Mouse (Mus musculus) gastrocnemius, postnatal 25 days (tissue): ENCODE measurements around the gene Nid2. TPM values are rescaled to one million over a fixed set of nuclear protein-coding genes. Genes with fewer than 3 reads are reported as not detected.

Source experiments
- DNase-seq: peaks from one replicate; pipeline ENCODE4 v3.0.0; 2022
- total RNA-seq, 2 experiments: library from RNA; stranded (reverse); gene quantifications; 1 replicate in 1 of 2; 2 replicates in 1 of 2; pipeline ENCODE4 v1.2.3; 2021

Nid2 gene
- total RNA-seq, 2 experiments from 2014 or later: 13.5 to 14.9 TPM

- no peak for DNase-seq
Measured at GRCm38 (mm10) chr14:19785797-19786588, 34.9 kb downstream of the Nid2 start.

- DNase-seq: no peak
Measured at GRCm38 (mm10) chr14:19788443-19788842, 37.4 kb downstream of the Nid2 start.

- DNase-seq: no peak
Measured at GRCm38 (mm10) chr14:19794881-19795280, 43.8 kb downstream of the Nid2 start.

- DNase-seq: no peak
Measured at GRCm38 (mm10) chr14:19796541-19797304, 45.7 kb downstream of the Nid2 start.

- DNase-seq: no peak
Measured at GRCm38 (mm10) chr14:19800485-19800884, 49.4 kb downstream of the Nid2 start.

GRCm38 (mm10) chr14:19801474-19802215 is 50.6 kb downstream of the Nid2 start:
- DNase-seq: no peak

- DNase-seq: no peak
Measured at GRCm38 (mm10) chr14:19803222-19803621, 52.2 kb downstream of the Nid2 start.

GRCm38 (mm10) chr14:19803623-19804022 is 52.6 kb downstream of the Nid2 start:
- DNase-seq: no peak

- peak; percentile 18 for DNase-seq
Measured at GRCm38 (mm10) chr14:19807339-19807738, 56.3 kb downstream of the Nid2 start.

- DNase-seq: no peak
Measured at GRCm38 (mm10) chr14:19807858-19808257, 56.8 kb downstream of the Nid2 start.

GRCm38 (mm10) chr14:19809934-19810333 is 58.9 kb downstream of the Nid2 start:
- no peak for DNase-seq

GRCm38 (mm10) chr14:19813061-19813460 is 62.0 kb downstream of the Nid2 start:
- no peak for DNase-seq

- DNase-seq: peak; percentile 35
Measured at GRCm38 (mm10) chr14:19817949-19818348, 66.9 kb downstream of the Nid2 start.

GRCm38 (mm10) chr14:19821686-19822085 is 70.6 kb downstream of the Nid2 start:
- DNase-seq: no peak

- DNase-seq: peak; percentile 94
Measured at GRCm38 (mm10) chr14:19823321-19824142, 72.5 kb downstream of the Nid2 start, which contains the start of gene Rtraf. Gene Rtraf (minus strand): TSS chr14:19823824.

GRCm38 (mm10) chr14:19825481-19825880 is 74.4 kb downstream of the Nid2 start:
- DNase-seq: no peak

- no peak for DNase-seq
Measured at GRCm38 (mm10) chr14:19836289-19836688, 85.2 kb downstream of the Nid2 start.

- DNase-seq: peak; percentile 14
Measured at GRCm38 (mm10) chr14:19839600-19840332, 88.7 kb downstream of the Nid2 start.

- no peak for DNase-seq
Measured at GRCm38 (mm10) chr14:19853471-19853870, 102.4 kb downstream of the Nid2 start.

- no peak for DNase-seq
Measured at GRCm38 (mm10) chr14:19858279-19858678, 107.2 kb downstream of the Nid2 start.
